Mouse (Mus musculus): ENCODE results near the gene Amz1. TPM values are rescaled to one million over a fixed set of nuclear protein-coding genes. Genes with fewer than 3 reads are reported as not detected.

Amz1 gene
- polyA plus RNA-seq, 1 experiment from 2014 or later = 2.7 TPM

GRCm38 (mm10) chr5:140749062-140749875, 25.3 kb downstream of the Amz1 start:
- H3K27me3 ChIP-seq = no peaks in the 10 kb centered on the region
- peaks cover 10% of the 10 kb centered on the region for H3K4me1 ChIP-seq
- peaks cover 9% of the 10 kb centered on the region for H3K9me3 ChIP-seq (replicated peaks)
- peak overlapping the region; percentile 21 for H3K4me3 ChIP-seq
- H3K9ac ChIP-seq = peak overlapping the region; percentile 58
- H3K27ac ChIP-seq = peak overlapping the region; percentile 12; the same call in 1 of the 2 replicates
- WGBS = 20% methylated on average over 12 of the region's 12 CpGs
- 0 out of 2 replicates have a peak, but pooled peaks cover 6% of the 10 kb centered on the region for H3K36me3 ChIP-seq (ENCODE audit: poor library complexity, severe bottlenecking)
- H3K4me2 ChIP-seq = peak overlapping the region; percentile 49
- peak; percentile 75 for ATAC-seq

- 3% methylated on average over 1 of the region's 2 CpGs for WGBS
- ATAC-seq = no peak
These were observed 27.0 kb downstream of the Amz1 start for GRCm38 (mm10) chr5:140750925-140751324.

GRCm38 (mm10) chr5:140752041-140752440, 28.1 kb downstream of the Amz1 start:
- H3K9me3 ChIP-seq (replicated peaks) = peaks cover 9% of the 10 kb centered on the region
- ATAC-seq = no peak
- 93% methylated on average over 15 of the region's 15 CpGs for WGBS
- H3K4me3 ChIP-seq = no peak overlapping the region
- no peak overlapping the region for H3K27ac ChIP-seq
- H3K36me3 ChIP-seq (ENCODE audit: poor library complexity, severe bottlenecking) = peaks cover 15% of the 10 kb centered on the region
- H3K4me1 ChIP-seq = peaks cover 10% of the 10 kb centered on the region
- H3K4me2 ChIP-seq = no peak overlapping the region
- H3K9ac ChIP-seq = no peak overlapping the region
- H3K27me3 ChIP-seq = no peaks in the 10 kb centered on the region

More at GRCm38 (mm10) chr5:140750925-140751324, 27.0 kb downstream of the Amz1 start:
- Histone ChIP-seq H3K9ac (no peak overlapping the region), H3K27me3 (no peaks in the 10 kb centered on the region), H3K4me1 (peaks cover 10% of the 10 kb centered on the region), H3K4me2 (no peak overlapping the region), H3K27ac (no peak overlapping the region), H3K9me3 (replicated peaks) (peaks cover 9% of the 10 kb centered on the region), H3K4me3 (no peak overlapping the region), H3K36me3 (ENCODE audit: poor library complexity, severe bottlenecking) (peaks cover 15% of the 10 kb centered on the region)

GRCm38 (mm10) chr5:140752639-140753038, 28.7 kb downstream of the Amz1 start:
- no peak overlapping the region for H3K27ac ChIP-seq
- H3K4me3 ChIP-seq = no peak overlapping the region
- peaks cover 9% of the 10 kb centered on the region for H3K9me3 ChIP-seq (replicated peaks)
- no peak overlapping the region for H3K4me2 ChIP-seq
- H3K4me1 ChIP-seq = peaks cover 10% of the 10 kb centered on the region
- no peaks in the 10 kb centered on the region for H3K27me3 ChIP-seq
- peaks cover 21% of the 10 kb centered on the region for H3K36me3 ChIP-seq (ENCODE audit: poor library complexity, severe bottlenecking)
- no peak overlapping the region for H3K9ac ChIP-seq
- no peak for ATAC-seq
- WGBS = 97% methylated on average over 3 of the region's 3 CpGs

- no peak overlapping the region for H3K4me2 ChIP-seq
- no peaks in the 10 kb centered on the region for H3K27me3 ChIP-seq
- H3K9ac ChIP-seq = no peak overlapping the region
- no peak overlapping the region for H3K27ac ChIP-seq
- no peak for ATAC-seq
- H3K9me3 ChIP-seq (replicated peaks) = peaks cover 9% of the 10 kb centered on the region
- peaks cover 10% of the 10 kb centered on the region for H3K4me1 ChIP-seq
- H3K36me3 ChIP-seq (ENCODE audit: poor library complexity, severe bottlenecking) = peaks cover 27% of the 10 kb centered on the region
- no peak overlapping the region for H3K4me3 ChIP-seq
- WGBS = 42% methylated on average over 5 of the region's 5 CpGs
These were observed 29.3 kb downstream of the Amz1 start for GRCm38 (mm10) chr5:140753223-140753622.

- H3K9me3 ChIP-seq (replicated peaks) = no peaks in the 10 kb centered on the region
- 76% methylated on average over 8 of the region's 8 CpGs for WGBS
- no peak overlapping the region for H3K9ac ChIP-seq
- ATAC-seq = no peak
- no peaks in the 10 kb centered on the region for H3K27me3 ChIP-seq
- no peak overlapping the region for H3K27ac ChIP-seq
- peaks cover 50% of the 10 kb centered on the region for H3K36me3 ChIP-seq (ENCODE audit: poor library complexity, severe bottlenecking)
- no peak overlapping the region for H3K4me3 ChIP-seq
- no peaks in the 10 kb centered on the region for H3K4me1 ChIP-seq
- no peak overlapping the region for H3K4me2 ChIP-seq
These were observed 34.9 kb downstream of the Amz1 start for GRCm38 (mm10) chr5:140758864-140759263.

- Histone ChIP-seq H3K9me3 (replicated peaks) (no peaks in the 10 kb centered on the region), H3K4me2 (no peak overlapping the region), H3K36me3 (ENCODE audit: poor library complexity, severe bottlenecking) (peaks cover 39% of the 10 kb centered on the region), H3K27me3 (no peaks in the 10 kb centered on the region), H3K27ac (no peak overlapping the region), H3K9ac (no peak overlapping the region), H3K4me3 (no peak overlapping the region), H3K4me1 (peaks cover 3% of the 10 kb centered on the region)
- 94% methylated on average over 4 of the region's 4 CpGs for WGBS
- no peak for ATAC-seq
These were observed 38.6 kb downstream of the Amz1 start for GRCm38 (mm10) chr5:140762540-140762939.

GRCm38 (mm10) chr5:140764921-140765613, 41.1 kb downstream of the Amz1 start:
- H3K36me3 ChIP-seq (ENCODE audit: poor library complexity, severe bottlenecking) = peaks cover 20% of the 10 kb centered on the region

GRCm38 (mm10) chr5:140766566-140766965, 42.6 kb downstream of the Amz1 start:
- H3K27me3 ChIP-seq = no peaks in the 10 kb centered on the region
- 0 out of 2 replicates have a peak, but pooled peaks cover 10% of the 10 kb centered on the region for H3K36me3 ChIP-seq (ENCODE audit: poor library complexity, severe bottlenecking)
- no peak overlapping the region for H3K4me2 ChIP-seq
- H3K9me3 ChIP-seq (replicated peaks) = no peaks in the 10 kb centered on the region
- no peak overlapping the region for H3K27ac ChIP-seq
- H3K4me1 ChIP-seq = peaks cover 33% of the 10 kb centered on the region
- no peak for ATAC-seq
- no peak overlapping the region for H3K4me3 ChIP-seq
- no peak overlapping the region for H3K9ac ChIP-seq
- 94% methylated on average over 4 of the region's 4 CpGs for WGBS

More at GRCm38 (mm10) chr5:140764921-140765613, 41.1 kb downstream of the Amz1 start:
- no peak overlapping the region for H3K4me2 ChIP-seq
- no peak overlapping the region for H3K27ac ChIP-seq
- no peaks in the 10 kb centered on the region for H3K27me3 ChIP-seq
- H3K4me3 ChIP-seq = no peak overlapping the region
- peaks cover 26% of the 10 kb centered on the region for H3K4me1 ChIP-seq
- ATAC-seq = no peak
- H3K9me3 ChIP-seq (replicated peaks) = no peaks in the 10 kb centered on the region
- 72% methylated on average over 6 of the region's 6 CpGs for WGBS
- H3K9ac ChIP-seq = no peak overlapping the region

GRCm38 (mm10) chr5:140767704-140768141, 43.8 kb downstream of the Amz1 start:
- WGBS = 3% methylated on average over 9 of the region's 9 CpGs
- peak; percentile 73 for ATAC-seq
- H3K9ac ChIP-seq = peak overlapping the region; percentile 50
- peak overlapping the region; percentile 82 for H3K27ac ChIP-seq
- H3K4me2 ChIP-seq = peak overlapping the region; percentile 15; the same call in 1 of the 2 replicates
- H3K36me3 ChIP-seq (ENCODE audit: poor library complexity, severe bottlenecking) = 0 out of 2 replicates have a peak, but pooled peaks cover 10% of the 10 kb centered on the region
- peaks cover 41% of the 10 kb centered on the region for H3K4me1 ChIP-seq
- H3K27me3 ChIP-seq = no peaks in the 10 kb centered on the region
- H3K4me3 ChIP-seq = no peak overlapping the region
- H3K9me3 ChIP-seq (replicated peaks) = no peaks in the 10 kb centered on the region

GRCm38 (mm10) chr5:140768333-140768732, 44.4 kb downstream of the Amz1 start:
- Histone ChIP-seq H3K4me2 (peak overlapping the region; percentile 15; the same call in 1 of the 2 replicates), H3K4me1 (peaks cover 41% of the 10 kb centered on the region), H3K27me3 (no peaks in the 10 kb centered on the region), H3K27ac (peak overlapping the region; percentile 82), H3K36me3 (ENCODE audit: poor library complexity, severe bottlenecking) (0 out of 2 replicates have a peak, but pooled peaks cover 10% of the 10 kb centered on the region), H3K9me3 (replicated peaks) (no peaks in the 10 kb centered on the region), H3K4me3 (no peak overlapping the region), H3K9ac (peak overlapping the region; percentile 50; the same call in 1 of the 2 replicates)
- peak; percentile 22; the same call in 1 of the 2 replicates for ATAC-seq
- WGBS = 74% methylated on average over 5 of the region's 5 CpGs

GRCm38 (mm10) chr5:140771612-140772011, 47.7 kb downstream of the Amz1 start:
- Histone ChIP-seq H3K9me3 (replicated peaks) (no peaks in the 10 kb centered on the region), H3K4me3 (no peak overlapping the region), H3K27me3 (no peaks in the 10 kb centered on the region), H3K4me2 (no peak overlapping the region), H3K36me3 (ENCODE audit: poor library complexity, severe bottlenecking) (0 out of 2 replicates have a peak, but pooled peaks cover 7% of the 10 kb centered on the region), H3K4me1 (peaks cover 41% of the 10 kb centered on the region), H3K27ac (peak overlapping the region; percentile 70), H3K9ac (peak overlapping the region; percentile 12; the same call in 1 of the 2 replicates)
- ATAC-seq = 0 out of 2 replicates have a peak, but pooled peaks have one; percentile 36
- WGBS = 31% methylated on average over 6 of the region's 6 CpGs

Measured in forebrain, embryonic 13.5 days (tissue).